In the genomic region with DNA sequence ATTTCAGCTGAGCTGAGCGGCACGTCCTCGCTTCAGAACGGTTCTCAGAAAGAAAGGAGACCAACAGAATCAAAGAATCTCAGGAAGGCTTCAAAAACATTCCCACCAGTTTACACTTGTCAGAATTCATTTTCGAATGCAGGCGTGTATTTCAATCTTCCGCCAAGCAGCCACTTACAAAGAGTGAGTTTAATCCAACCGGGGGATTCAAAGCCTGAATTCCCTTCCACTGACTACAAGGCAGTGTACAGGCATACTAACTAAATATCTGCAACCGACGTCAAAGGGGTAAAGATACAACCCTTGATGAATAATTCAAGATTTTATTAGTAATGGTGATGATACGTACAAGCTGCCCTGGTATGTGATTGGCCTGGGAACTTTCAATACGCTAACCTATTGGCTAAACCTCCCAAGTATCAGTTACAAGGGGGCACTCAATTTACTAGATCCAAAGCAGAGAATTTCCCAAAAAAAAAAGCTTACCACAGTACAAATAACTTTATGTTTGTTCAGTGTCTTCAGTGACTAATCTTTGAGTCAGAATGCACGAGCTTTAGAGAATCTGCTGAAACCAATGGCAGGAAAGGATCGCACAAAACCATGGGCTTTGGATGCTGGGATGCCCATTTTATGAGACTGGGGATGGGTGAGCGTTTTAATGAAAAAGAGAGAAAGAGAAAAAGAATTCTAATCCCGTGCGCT, we compare ENCODE assay signal across 8 mouse cellular contexts.
A peak's percentile ranks its signal among the peaks of the same experiment; 100 is the strongest.
DNase-seq lines count a peak whose midpoint lies in the region; ATAC-seq lines count a peak whose summit lies in the region.

No protein-coding gene starts in this region.

- peaks cover 2% of the 10 kb centered on the region; the same call in 1 of the 2 replicates for H3K27me3 ChIP-seq in heart, embryonic 11.5 days (ENCODE audit: control insufficient read depth, insufficient read depth, low read length)
- H3K27me3 ChIP-seq in hindbrain, embryonic 10.5 days (ENCODE audit: insufficient read depth, poor library complexity, severe bottlenecking), result peaks cover 40% of the 10 kb centered on the region
- H3K27me3 ChIP-seq in midbrain, embryonic 10.5 days (ENCODE audit: low read depth, poor library complexity, severe bottlenecking), result peaks cover 47% of the 10 kb centered on the region

- 0 out of 2 replicates have a peak overlapping the region, but pooled peaks have one; percentile 2 for H3K27ac ChIP-seq in heart, embryonic 11.5 days (ENCODE audit: low read depth, low read length)
- peak overlapping the region; percentile 95; the same call in 1 of the 2 replicates for H3K27ac ChIP-seq in hindbrain, embryonic 10.5 days
- peak overlapping the region; percentile 94 for H3K27ac ChIP-seq in midbrain, embryonic 10.5 days (replicated peaks)

- H3K4me1 ChIP-seq in heart, embryonic 11.5 days (ENCODE audit: control insufficient read depth, insufficient read depth, low read length), result peaks cover 34% of the 10 kb centered on the region
- H3K4me1 ChIP-seq in hindbrain, embryonic 10.5 days (replicated peaks), result peaks cover 92% of the 10 kb centered on the region
- peaks cover 86% of the 10 kb centered on the region for H3K4me1 ChIP-seq in midbrain, embryonic 10.5 days

- ATAC-seq in heart, embryonic 11.5 days (replicated peaks; ENCODE audit: insufficient number of reproducible peaks, low FRiP score, low TSS enrichment), result no peak

- H3K4me2 ChIP-seq in heart, embryonic 11.5 days, result peak overlapping the region; percentile 88

- H3K36me3 ChIP-seq in heart, embryonic 11.5 days (ENCODE audit: control insufficient read depth, insufficient read depth, low read length), result no peaks in the 10 kb centered on the region
- H3K36me3 ChIP-seq in hindbrain, embryonic 10.5 days, result peaks cover 34% of the 10 kb centered on the region
- peaks cover 44% of the 10 kb centered on the region for H3K36me3 ChIP-seq in midbrain, embryonic 10.5 days

- DNase-seq in heart, adult 18-20 months, result no peak
- peak; percentile 42 for DNase-seq in Muller cell, postnatal 12 days (ENCODE audit: inconsistent ontology term)
- DNase-seq in hindbrain, embryonic 10.5 days (ENCODE audit: low spot score), result no peak
- DNase-seq in midbrain, embryonic 10.5 days (ENCODE audit: low spot score), result no peak
- DNase-seq in spleen, postnatal 14 days (ENCODE audit: low spot score in 2 of 2), result no peak
- no peak for DNase-seq in embryo, embryonic 11 days
- no peak for DNase-seq in adrenal gland, postnatal 14 days

- H3K4me3 ChIP-seq in heart, embryonic 11.5 days (ENCODE audit: low read depth, low read length), result peak overlapping the region; percentile 16; the same call in 1 of the 2 replicates
- peak overlapping the region; percentile 79 for H3K4me3 ChIP-seq in hindbrain, embryonic 10.5 days
- peak overlapping the region; percentile 93 for H3K4me3 ChIP-seq in midbrain, embryonic 10.5 days

- H3K9me3 ChIP-seq in heart, embryonic 11.5 days (replicated peaks; ENCODE audit: control insufficient read depth, low read length), result no peaks in the 10 kb centered on the region
- H3K9me3 ChIP-seq in hindbrain, embryonic 10.5 days, result no peaks in the 10 kb centered on the region
- no peaks in the 10 kb centered on the region for H3K9me3 ChIP-seq in midbrain, embryonic 10.5 days (replicated peaks)

- peak overlapping the region; percentile 34; the same call in 1 of the 2 replicates for H3K9ac ChIP-seq in heart, embryonic 11.5 days (ENCODE audit: low read depth, low read length)

- WGBS in heart, embryonic 11.5 days (ENCODE audit: insufficient replicate concordance), result 39% methylated on average over 17 of the region's 17 CpGs
- WGBS in hindbrain, embryonic 10.5 days, result 26% methylated on average over 17 of the region's 17 CpGs
- whole genome bisulfite sequencing in midbrain, embryonic 10.5 days, result 16% methylated on average over 17 of the region's 17 CpGs

Comparison
In these comparisons a context has a peak if more than half of its experiments do, and no peak if none do; other contexts are left out.
1. H3K27ac ChIP-seq: peak in every context shown above with its lines; median percentile 95 in hindbrain, embryonic 10.5 days; 94 in midbrain, embryonic 10.5 days; 2 in heart, embryonic 11.5 days.
2. H3K4me3 ChIP-seq: peak in every context shown above with its lines; median percentile 93 in midbrain, embryonic 10.5 days; 79 in hindbrain, embryonic 10.5 days; 16 in heart, embryonic 11.5 days.